Mouse (Mus musculus) kidney, adult 2 months (tissue): ENCODE results near the gene Gabarapl1. TPM values are rescaled to one million over a fixed set of nuclear protein-coding genes. Genes with fewer than 3 reads are reported as not detected.

Experiments
- DNase-seq: peaks from one replicate; pipeline ENCODE4 v3.0.0; 2021
- H3K27ac ChIP-seq: fragments of 200-500 bp; 2 replicates; pipeline ENCODE4 v1.5.1; 2012; ENCODE audit warnings: low read depth, low read length, control low read depth, inconsistent platforms; ENCODE audit not compliant: insufficient read depth
- H3K27me3 ChIP-seq: fragments of 200-500 bp; replicated peaks from 2 replicates; pipeline ENCODE4 v1.6.1; 2012; ENCODE audit warnings: mild to moderate bottlenecking, moderate library complexity, low read length, inconsistent platforms; ENCODE audit not compliant: control insufficient read depth, insufficient read depth
- H3K36me3 ChIP-seq: fragments of 200-500 bp; 2 replicates; pipeline ENCODE4 v1.6.1; 2012; ENCODE audit warnings: mild to moderate bottlenecking, moderate library complexity, low read length, inconsistent platforms; ENCODE audit not compliant: control insufficient read depth, insufficient read depth
- H3K4me1 ChIP-seq: fragments of 200-500 bp; 2 replicates; pipeline ENCODE4 v1.6.1; 2011; ENCODE audit warnings: low read length; ENCODE audit not compliant: control insufficient read depth, insufficient read depth
- H3K4me3 ChIP-seq: fragments of 200-500 bp; 2 replicates; pipeline ENCODE4 v1.5.1; 2011; ENCODE audit warnings: mild to moderate bottlenecking, low read depth, low read length, control low read depth; ENCODE audit not compliant: insufficient read depth
- CTCF ChIP-seq: fragments of 200-500 bp; conservative IDR thresholded peaks from 2 replicates; pipeline ENCODE4 v1.5.1; 2011; ENCODE audit warnings: low read depth, mild to moderate bottlenecking, control low read depth, low read length, moderate library complexity, mixed read lengths; ENCODE audit not compliant: insufficient read depth, insufficient read length
- POLR2A ChIP-seq: fragments of 200-500 bp; IDR thresholded peaks from one replicate; pipeline ENCODE4 v1.6.1; 2011; ENCODE audit warnings: low read depth, low read length, control low read depth
- WGBS: fragments of 180-500 bp; shearing (Covaris S2); methylation state at CpG from one replicate; pipeline ENCODE4 v1.1.7; 2018; 5-methylcytosine and 5-hydroxymethylcytosine counted together
- polyA plus RNA-seq: library from polyadenylated mRNA; depleted of rRNA; stranded (reverse); fragments of >200 nt; gene quantifications from 2 replicates; pipeline ENCODE4 v1.2.3, GENCODE M21; 2012

Gabarapl1 gene
- polyA plus RNA-seq, 1 experiment: 804 TPM

DNA sequence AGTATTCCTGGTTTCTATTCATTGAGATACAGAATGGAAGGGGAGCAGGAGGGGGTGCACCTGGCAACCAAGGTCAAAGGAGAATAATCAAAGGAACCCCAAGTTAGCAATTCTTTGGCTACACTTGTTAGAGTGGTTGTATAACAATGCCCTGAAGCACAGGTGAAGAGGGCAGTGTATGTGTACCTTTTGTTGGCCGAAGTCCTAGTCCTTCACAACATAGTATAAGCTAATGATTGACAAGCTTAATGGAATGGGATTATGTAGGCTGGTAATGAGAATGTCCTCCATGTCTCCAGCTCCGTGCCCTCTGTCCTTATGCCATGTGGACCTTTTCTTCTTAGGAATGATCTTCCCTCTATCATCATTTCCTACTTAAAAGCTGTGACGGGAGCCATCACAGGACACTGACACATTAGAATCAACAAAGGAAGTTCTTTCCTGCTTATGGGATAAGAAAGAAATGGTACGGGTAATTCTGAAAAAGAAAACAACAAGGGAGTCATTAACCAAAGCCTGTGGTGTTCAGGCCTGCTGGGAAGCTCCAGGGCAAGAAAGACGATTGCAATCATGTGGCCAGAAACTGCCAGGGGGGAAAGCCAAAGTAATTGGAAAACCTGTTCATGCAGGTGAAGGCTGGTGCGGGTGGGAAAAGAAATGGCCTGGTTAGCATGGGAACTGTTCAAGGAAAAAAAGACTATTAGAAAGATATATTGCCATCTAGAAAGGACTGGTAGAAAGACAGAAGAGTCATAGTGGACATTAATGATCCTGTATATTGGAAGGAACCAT, 22.6 kb upstream of the Gabarapl1 start:
- 40% methylated on average over 6 of the region's 6 CpGs for WGBS
- peaks cover 9% of the 10 kb centered on the region; the same call in 1 of the 2 replicates for H3K4me1 ChIP-seq
- H3K4me3 ChIP-seq: no peak overlapping the region
- DNase-seq: peak; percentile 75
- TF ChIP-seq CTCF (no peak), POLR2A (no peak)
- peak overlapping the region; percentile 63 for H3K27ac ChIP-seq
- no peaks in the 10 kb centered on the region; the same call in 1 of the 2 replicates for H3K36me3 ChIP-seq
- H3K27me3 ChIP-seq: no peaks in the 10 kb centered on the region

DNA sequence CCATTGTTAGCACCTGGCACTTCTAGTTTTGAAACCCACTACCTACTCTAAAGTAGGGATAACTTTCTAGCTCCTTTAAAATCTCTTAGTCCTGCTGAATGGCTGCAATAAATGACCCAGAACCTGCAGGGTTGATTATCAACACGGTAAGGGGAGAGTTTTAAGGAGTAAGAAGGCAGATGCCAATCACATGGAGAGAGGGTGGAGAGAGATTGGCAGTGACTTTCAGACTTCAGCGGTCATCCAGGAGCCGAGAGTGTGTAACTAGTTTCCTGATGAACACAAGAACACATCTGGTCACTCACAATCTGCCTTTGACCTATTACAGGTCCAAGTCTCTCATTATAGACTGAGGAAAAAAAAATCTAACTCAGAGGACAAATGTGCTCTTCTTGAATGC, 20.6 kb upstream of the Gabarapl1 start, which contains the start of gene Tmem52b:
Gene Tmem52b, plus strand, starts transcription at position 189 of the 400 bp plus-strand sequence.
- no peaks in the 10 kb centered on the region; the same call in 1 of the 2 replicates for H3K36me3 ChIP-seq
- no peaks in the 10 kb centered on the region for H3K27me3 ChIP-seq
- no peak for TF ChIP-seq POLR2A
- TF ChIP-seq CTCF: no peak
- 19% methylated on average over 3 of the region's 3 CpGs for whole genome bisulfite sequencing
- H3K4me1 ChIP-seq: peaks cover 9% of the 10 kb centered on the region; the same call in 1 of the 2 replicates
- peak within 1 kb of the TSS; percentile 55 for H3K4me3 ChIP-seq
- DNase-seq: peak; percentile 72
- peak within 1 kb of the TSS; percentile 80 for H3K27ac ChIP-seq

DNA sequence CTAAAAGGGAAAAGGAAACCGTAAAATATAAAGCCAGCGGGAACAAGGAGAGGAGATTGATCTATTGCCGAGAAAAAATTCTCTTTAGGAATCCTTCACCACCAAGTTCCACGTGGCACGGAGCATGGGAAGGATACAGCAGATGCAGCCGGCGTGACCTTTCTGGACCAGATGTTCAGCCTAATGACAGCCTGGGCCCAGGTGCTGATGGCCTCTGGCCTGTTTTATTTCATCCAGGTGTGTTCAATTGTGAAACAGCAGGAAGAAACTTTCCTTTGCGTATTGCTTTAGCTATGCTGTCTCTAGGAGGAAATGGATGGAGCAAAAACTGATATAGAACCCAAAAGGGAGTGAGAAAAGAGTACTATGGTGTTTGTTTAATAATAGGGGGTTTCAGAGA, 20.1 kb upstream of the Gabarapl1 start:
- Histone ChIP-seq H3K4me1 (peaks cover 9% of the 10 kb centered on the region; the same call in 1 of the 2 replicates), H3K4me3 (peak overlapping the region; percentile 42), H3K27me3 (no peaks in the 10 kb centered on the region), H3K27ac (peak overlapping the region; percentile 80), H3K36me3 (no peaks in the 10 kb centered on the region; the same call in 1 of the 2 replicates)
- WGBS: 36% methylated on average over 8 of the region's 8 CpGs
- DNase-seq: no peak
- no peak for TF ChIP-seq POLR2A
- no peak for TF ChIP-seq CTCF

DNA sequence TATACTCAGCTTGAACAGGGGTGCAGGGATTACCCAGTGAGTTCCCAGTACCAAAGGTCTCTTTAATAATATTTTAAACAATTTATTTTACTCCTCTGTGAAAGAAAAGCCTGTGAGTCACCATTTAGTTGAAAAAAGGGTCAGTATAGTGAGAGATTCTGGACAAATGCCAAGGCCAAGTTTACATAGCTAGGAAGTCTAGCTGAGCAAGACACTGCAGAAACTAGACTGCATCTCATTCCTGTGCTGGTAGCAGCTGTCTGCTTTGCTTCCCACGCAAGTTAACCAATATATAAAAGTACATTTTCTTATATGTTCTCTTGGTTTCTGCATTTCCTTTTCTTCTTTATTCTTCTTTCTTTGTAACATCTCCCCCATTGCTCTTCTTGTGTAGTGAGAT, 19.6 kb upstream of the Gabarapl1 start:
- peak overlapping the region; percentile 55; the same call in 1 of the 2 replicates for H3K4me3 ChIP-seq
- H3K36me3 ChIP-seq: peaks cover 1% of the 10 kb centered on the region; the same call in 1 of the 2 replicates
- peak overlapping the region; percentile 90 for H3K27ac ChIP-seq
- no peak for DNase-seq
- TF ChIP-seq POLR2A: no peak
- peaks cover 9% of the 10 kb centered on the region; the same call in 1 of the 2 replicates for H3K4me1 ChIP-seq
- 69% methylated on average over 1 of the region's 1 CpGs for WGBS
- H3K27me3 ChIP-seq: no peaks in the 10 kb centered on the region

DNA sequence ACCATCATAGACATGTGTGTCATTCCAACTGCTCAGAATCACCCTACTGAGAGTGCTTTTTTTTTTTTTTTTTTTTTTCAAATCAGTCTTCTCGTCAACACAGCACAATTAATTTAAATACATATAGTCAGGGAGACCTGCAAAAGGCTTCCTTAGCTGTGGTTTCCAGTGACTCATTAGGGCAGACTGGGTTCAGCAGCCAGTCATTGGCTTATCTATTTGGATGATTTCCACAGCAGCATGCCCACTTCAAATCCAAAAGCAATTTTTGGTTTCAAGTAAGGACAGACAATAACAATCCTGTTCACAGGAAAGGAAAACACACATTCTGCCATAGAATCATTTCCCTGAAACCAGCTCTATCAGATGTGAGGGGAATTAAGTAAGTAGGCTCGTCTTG, 18.6 kb upstream of the Gabarapl1 start:
- H3K36me3 ChIP-seq: peaks cover 1% of the 10 kb centered on the region; the same call in 1 of the 2 replicates
- 60% methylated on average over 2 of the region's 2 CpGs for WGBS
- H3K4me1 ChIP-seq: peaks cover 9% of the 10 kb centered on the region; the same call in 1 of the 2 replicates
- peak overlapping the region; percentile 90 for H3K27ac ChIP-seq
- no peak for TF ChIP-seq CTCF
- TF ChIP-seq POLR2A: no peak
- DNase-seq: no peak
- H3K4me3 ChIP-seq: peak overlapping the region; percentile 55; the same call in 1 of the 2 replicates
- H3K27me3 ChIP-seq: no peaks in the 10 kb centered on the region

DNA sequence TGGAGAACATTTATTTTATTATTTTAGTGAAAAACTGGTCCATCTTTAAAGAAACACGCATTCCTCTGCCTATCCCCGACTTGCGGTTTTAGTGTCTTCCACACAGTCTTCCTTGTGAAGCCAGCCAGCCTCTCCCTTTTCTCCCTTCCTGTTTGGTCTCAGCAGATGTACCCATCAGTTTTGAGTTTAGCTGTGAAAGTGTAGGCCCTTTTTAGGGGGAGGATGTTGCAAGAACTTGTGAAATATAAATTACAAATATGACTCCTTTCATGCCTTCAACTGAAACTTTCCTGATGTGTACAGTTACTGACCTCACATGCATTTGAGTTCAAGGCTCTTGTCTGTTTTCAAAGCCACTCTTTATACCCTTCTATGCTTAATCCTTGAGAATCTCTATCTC, 17.9 kb upstream of the Gabarapl1 start:
- H3K27ac ChIP-seq: peak overlapping the region; percentile 47; the same call in 1 of the 2 replicates
- no peaks in the 10 kb centered on the region for H3K27me3 ChIP-seq
- no peak for TF ChIP-seq CTCF
- no peak for TF ChIP-seq POLR2A
- H3K36me3 ChIP-seq: peaks cover 1% of the 10 kb centered on the region; the same call in 1 of the 2 replicates
- H3K4me3 ChIP-seq: peak overlapping the region; percentile 47
- peaks cover 9% of the 10 kb centered on the region; the same call in 1 of the 2 replicates for H3K4me1 ChIP-seq
- no peak for DNase-seq
- 72% methylated on average over 3 of the region's 3 CpGs for WGBS

DNA sequence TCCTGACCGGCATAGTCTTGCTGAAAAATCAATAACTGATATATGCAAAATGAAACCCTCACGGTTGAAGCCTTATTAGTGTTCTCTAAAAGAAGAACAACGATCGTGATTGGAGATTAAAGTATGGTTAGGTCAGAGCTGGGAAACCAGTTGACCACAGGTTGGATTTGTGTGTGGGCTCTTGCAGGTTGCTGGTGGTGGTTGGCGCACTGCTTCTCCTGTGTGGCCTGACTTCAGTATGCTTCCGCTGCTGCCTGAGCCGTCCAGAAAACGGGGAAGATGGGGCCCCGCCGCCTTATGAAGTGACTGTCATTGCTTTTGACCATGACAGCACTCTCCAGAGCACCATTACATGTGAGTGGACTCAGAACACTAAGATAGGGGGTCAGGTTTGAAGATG, 16.6 kb upstream of the Gabarapl1 start:
- DNase-seq: no peak
- peak overlapping the region; percentile 79 for H3K27ac ChIP-seq
- no peaks in the 10 kb centered on the region for H3K27me3 ChIP-seq
- peaks cover 1% of the 10 kb centered on the region; the same call in 1 of the 2 replicates for H3K36me3 ChIP-seq
- H3K4me3 ChIP-seq: peak overlapping the region; percentile 6; the same call in 1 of the 2 replicates
- TF ChIP-seq CTCF (no peak), POLR2A (no peak)
- H3K4me1 ChIP-seq: 0 out of 2 replicates have a peak, but pooled peaks cover 9% of the 10 kb centered on the region
- WGBS: 84% methylated on average over 10 of the region's 10 CpGs
